Mouse (Mus musculus): Measurements from ENCODE around the gene Ccdc47.

DNA sequence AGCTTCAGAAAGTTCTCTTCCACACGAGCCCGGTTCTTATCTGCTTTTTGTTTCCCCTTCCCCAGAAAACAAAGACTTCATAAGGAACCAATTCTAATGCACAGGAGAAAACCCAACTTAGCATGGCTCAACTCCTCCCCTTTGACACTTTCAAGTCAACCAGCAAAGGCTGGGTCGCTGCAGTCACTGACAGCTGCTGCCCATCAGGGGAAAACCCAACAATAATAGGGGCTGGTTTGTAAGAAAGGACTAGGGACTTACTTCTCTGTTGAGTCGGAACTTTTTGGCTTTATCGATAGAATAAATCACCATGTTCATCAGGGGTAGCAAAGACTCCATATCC is 14.1 kb downstream of the Ccdc47 start, which contains the start of gene Strada:
- no peak for TF ChIP-seq CTCF (IDR thresholded peaks at IDR 0.05; ENCODE audit: low read depth, low read length)
- TF ChIP-seq POLR2A (IDR thresholded peaks at IDR 0.05; ENCODE audit: insufficient read depth, low read length), result no peak
- no peak for TF ChIP-seq EP300 (IDR thresholded peaks at IDR 0.05; ENCODE audit: insufficient read depth, low read depth, low read length)
